Mouse (Mus musculus) megakaryocyte-erythroid progenitor cell, adult 5-6 weeks (primary cell): ENCODE results near the gene Ttc28. TPM values are rescaled to one million over a fixed set of nuclear protein-coding genes. Genes with fewer than 3 reads are reported as not detected.

Source experiments
- ATAC-seq: replicated peaks from 2 replicates; pipeline ENCODE4 v1.8.0; 2016; ENCODE audit warnings: mild to moderate bottlenecking, inconsistent platforms; ENCODE audit not compliant: severe bottlenecking, poor library complexity, low FRiP score, low TSS enrichment
- total RNA-seq, 2 experiments: library from RNA; stranded (forward) in 1 of 2; stranded (reverse) in 1 of 2; fragments of 200-1000, 215-1000 nt in 1 of 2; fragments of >200 nt in 1 of 2; fragmentation: Nextera tagmentation in 1 of 2; gene quantifications; 2 replicates each; pipeline ENCODE4 v1.2.3; 2014 to 2017

The Ttc28 gene
- total RNA-seq, 2 experiments from 2014 or later: 0.70 to 5.4 TPM

- peak; percentile 69 for ATAC-seq
Observed at GRCm38 (mm10) chr5:111273589-111273988, 394.0 kb downstream of the Ttc28 start.

GRCm38 (mm10) chr5:111274948-111275347 lies 395.3 kb downstream of the Ttc28 start:
- no peak for ATAC-seq

GRCm38 (mm10) chr5:111284420-111285175 lies 405.0 kb downstream of the Ttc28 start:
- no peak for ATAC-seq

GRCm38 (mm10) chr5:111287571-111287970 lies 408.0 kb downstream of the Ttc28 start:
- no peak for ATAC-seq

- no peak for ATAC-seq
Observed at GRCm38 (mm10) chr5:111288486-111288885, 408.9 kb downstream of the Ttc28 start.

DNA sequence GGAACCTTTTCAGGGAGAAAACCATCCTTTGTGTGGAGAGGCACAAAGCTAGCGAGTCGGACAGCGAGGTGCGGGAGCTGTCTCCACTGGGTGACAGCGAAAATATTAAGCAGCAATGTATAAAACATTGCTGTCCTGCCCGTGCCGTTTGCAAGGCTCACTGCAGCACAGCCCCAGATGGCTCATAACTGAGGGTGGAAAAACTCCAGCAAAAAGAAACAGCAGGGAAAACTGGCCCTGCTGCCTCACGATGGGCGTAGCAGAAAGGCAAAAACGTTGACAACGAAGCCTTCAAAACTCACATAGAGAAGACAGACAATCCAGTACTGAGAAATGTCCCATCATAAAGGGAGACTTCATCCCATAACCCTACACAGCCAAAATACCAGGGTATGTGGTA lies 410.5 kb downstream of the Ttc28 start:
- no peak for ATAC-seq

DNA sequence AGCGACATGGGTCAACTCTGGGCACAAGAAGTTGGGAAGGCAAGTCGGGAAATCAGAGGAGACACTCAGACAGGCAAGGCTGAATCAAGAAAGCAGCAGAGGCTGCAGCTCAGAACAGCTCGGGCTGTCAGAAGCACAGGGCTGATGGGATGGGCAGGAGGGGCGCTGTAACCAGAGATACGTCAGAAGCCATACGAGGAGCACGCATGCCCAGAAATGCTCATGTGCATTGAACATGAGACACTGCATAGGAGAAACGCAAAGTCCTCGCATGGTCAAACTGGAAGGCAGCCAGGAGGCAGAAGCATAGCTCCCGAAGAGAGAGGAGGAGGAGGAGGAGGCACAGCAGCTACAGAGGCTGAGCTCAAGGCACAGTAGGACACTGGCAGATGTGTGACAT lies 412.0 kb downstream of the Ttc28 start:
- no peak for ATAC-seq

DNA sequence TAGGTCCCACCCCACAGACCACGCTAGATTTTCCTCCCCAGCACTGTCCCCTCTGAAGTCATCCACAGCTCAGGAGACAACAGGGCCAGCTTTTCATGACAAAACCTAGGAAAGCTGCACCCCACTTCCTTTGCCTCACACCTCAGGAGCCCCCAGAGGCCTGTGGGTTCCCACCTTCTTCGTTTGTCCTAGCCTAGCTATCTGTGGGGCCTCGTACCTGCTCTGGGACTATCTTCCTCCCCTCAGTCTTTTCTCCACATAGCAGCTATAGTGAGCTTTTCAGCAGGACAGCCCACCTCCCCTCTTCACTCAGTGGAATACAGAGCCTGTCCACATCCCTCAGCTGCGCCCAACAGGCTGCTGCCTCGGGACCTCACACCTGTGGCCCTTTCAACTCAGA lies 418.2 kb downstream of the Ttc28 start:
- ATAC-seq: no peak

DNA sequence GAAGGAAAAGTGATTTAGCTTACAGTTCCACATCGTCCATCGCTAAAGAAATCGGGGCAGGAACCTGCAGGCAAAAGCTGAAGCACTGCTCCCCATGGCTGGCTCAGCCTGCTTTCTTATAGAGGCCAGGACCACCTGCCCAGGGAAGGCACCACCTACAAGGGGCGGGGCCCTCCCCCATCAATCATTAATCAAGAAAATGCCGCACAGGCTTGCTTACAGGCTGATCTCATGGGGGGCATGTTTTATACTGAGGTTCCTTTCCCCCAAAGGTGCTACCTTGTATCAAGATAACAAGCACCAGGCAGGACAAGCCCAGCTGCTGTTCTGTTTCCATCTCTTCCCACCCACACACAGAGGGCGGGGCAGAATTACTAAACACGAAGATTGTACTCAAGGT lies 419.1 kb downstream of the Ttc28 start:
- no peak for ATAC-seq

GRCm38 (mm10) chr5:111300776-111301175 lies 421.2 kb downstream of the Ttc28 start:
- no peak for ATAC-seq

- no peak for ATAC-seq
Observed at GRCm38 (mm10) chr5:111301736-111302135, 422.1 kb downstream of the Ttc28 start.

- no peak for ATAC-seq
Observed at GRCm38 (mm10) chr5:111304730-111305129, 425.1 kb downstream of the Ttc28 start.

GRCm38 (mm10) chr5:111310185-111310584 lies 430.6 kb downstream of the Ttc28 start:
- ATAC-seq: no peak

DNA sequence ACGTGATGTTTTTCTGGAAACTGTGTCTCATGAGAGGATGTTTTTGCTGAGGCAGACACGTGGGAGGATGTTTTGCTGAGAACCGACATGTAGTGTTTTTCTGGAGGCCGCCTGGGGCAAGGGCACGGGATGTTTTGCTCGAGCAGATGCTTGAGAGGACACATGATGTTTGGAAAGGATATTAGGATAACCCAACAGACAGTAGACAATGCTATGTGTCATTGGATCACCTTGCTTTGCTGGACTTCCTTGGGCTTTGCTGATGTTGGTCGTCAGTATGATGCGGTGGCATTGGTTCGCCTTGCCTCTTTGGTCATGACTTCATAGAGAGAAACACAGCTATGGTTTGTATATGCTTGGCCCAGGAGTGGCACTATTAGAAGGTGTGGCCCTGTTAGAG lies 434.2 kb downstream of the Ttc28 start:
- ATAC-seq: no peak

GRCm38 (mm10) chr5:111315061-111315460 lies 435.5 kb downstream of the Ttc28 start:
- ATAC-seq: no peak

DNA sequence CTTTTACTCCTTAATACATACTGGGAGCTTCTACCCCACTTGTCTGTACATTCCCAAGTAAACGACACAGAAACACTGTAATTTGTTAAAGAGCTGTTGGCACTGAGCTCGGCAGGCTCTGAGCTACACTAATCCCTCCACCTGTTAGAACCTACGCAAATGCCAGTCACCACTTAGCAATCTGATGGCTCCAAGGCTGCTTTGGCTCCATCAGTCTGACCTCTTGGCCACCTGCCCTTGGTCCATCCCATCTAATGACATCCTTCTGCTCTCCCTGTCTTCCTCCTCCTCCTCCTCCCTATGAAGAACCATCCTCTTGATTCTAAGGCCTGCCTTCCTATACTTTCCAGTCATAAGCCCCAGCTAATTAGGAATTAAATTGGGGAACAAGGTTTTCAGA lies 437.9 kb downstream of the Ttc28 start:
- no peak for ATAC-seq

- ATAC-seq: no peak
Observed at GRCm38 (mm10) chr5:111318946-111319345, 439.3 kb downstream of the Ttc28 start.

GRCm38 (mm10) chr5:111325813-111326212 lies 446.2 kb downstream of the Ttc28 start:
- no peak for ATAC-seq

GRCm38 (mm10) chr5:111327420-111327819 lies 447.8 kb downstream of the Ttc28 start:
- no peak for ATAC-seq

GRCm38 (mm10) chr5:111329782-111330416 lies 450.3 kb downstream of the Ttc28 start:
- ATAC-seq: peak; percentile 15

- peak; percentile 93 for ATAC-seq
Observed at GRCm38 (mm10) chr5:111330417-111331098, 451.0 kb downstream of the Ttc28 start, which contains the start of gene Pitpnb. Gene Pitpnb, plus strand, starts transcription at chr5:111330763.
